Mouse (Mus musculus): ENCODE measurements at regions not wholly inside any gene's neighbourhood (a gene's known extent, or its start where the extent isn't known, plus 50 kb on each side); places are given as distances from the start of the nearest gene placed in this dataset.

DNA sequence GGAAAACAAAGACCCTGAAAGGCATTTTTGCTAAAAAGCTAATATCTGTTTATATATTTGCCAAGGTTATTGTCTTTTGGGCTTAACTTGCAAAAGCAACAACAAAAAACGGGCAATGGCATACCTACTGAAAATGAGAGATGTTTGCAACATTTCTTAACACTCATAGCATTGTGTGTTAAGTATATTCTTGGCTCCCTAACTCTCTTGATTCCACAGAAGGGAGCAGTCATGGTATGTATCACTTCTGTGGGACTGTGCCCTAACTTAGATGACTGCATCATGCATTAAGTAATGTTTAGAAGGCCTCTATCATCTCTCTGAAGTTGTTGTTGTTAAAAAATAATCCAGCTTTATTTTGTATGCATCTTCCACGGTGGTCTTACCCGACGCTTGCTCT is 67.5 kb upstream of the Ednrb start:
- Histone ChIP-seq H3K9ac (ENCODE audit: low read depth, low read length) (no peak overlapping the region), H3K4me1 (ENCODE audit: control insufficient read depth, low read depth, low read length) (no peaks in the 10 kb centered on the region), H3K27ac (ENCODE audit: low read length) (no peak overlapping the region), H3K4me3 (ENCODE audit: low read depth, low read length) (no peak overlapping the region), H3K36me3 (ENCODE audit: control insufficient read depth, insufficient read depth) (no peaks in the 10 kb centered on the region), H3K9me3 (replicated peaks; ENCODE audit: control insufficient read depth, low read length) (no peaks in the 10 kb centered on the region), H3K27me3 (ENCODE audit: control insufficient read depth, insufficient read depth, low read depth, low read length) (no peaks in the 10 kb centered on the region), H3K4me2 (ENCODE audit: low read depth, low read length) (no peak overlapping the region)
- ATAC-seq (ENCODE audit: low read depth): no peak
- 78% methylated on average over 4 of the region's 4 CpGs for WGBS (ENCODE audit: insufficient replicate concordance)

DNA sequence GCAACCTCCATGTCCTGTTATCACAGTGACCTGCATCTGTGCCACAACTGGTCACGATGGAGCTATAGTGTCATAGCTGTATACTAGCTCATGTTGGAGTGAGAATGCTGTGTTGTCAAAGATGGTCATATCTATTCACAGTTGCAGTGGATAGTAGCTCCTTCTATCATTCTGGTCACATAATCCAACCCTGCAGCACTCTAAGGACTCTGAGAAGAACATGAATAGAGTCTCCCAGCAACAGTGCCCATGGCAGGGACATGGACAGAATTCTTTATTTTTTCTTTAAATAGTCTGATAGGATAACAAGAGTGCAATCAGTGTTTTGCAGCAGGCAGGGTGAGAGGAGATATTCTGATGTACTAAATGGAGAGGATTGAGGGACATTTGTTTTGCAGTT is 67.1 kb upstream of the Ednrb start:
- H3K36me3 ChIP-seq (ENCODE audit: control insufficient read depth, insufficient read depth): no peaks in the 10 kb centered on the region
- no peak overlapping the region for H3K27ac ChIP-seq (ENCODE audit: low read length)
- no peak overlapping the region for H3K4me3 ChIP-seq (ENCODE audit: low read depth, low read length)
- no peaks in the 10 kb centered on the region for H3K27me3 ChIP-seq (ENCODE audit: control insufficient read depth, insufficient read depth, low read depth, low read length)
- WGBS (ENCODE audit: insufficient replicate concordance): 62% methylated on average over 1 of the region's 1 CpGs
- H3K4me2 ChIP-seq (ENCODE audit: low read depth, low read length): no peak overlapping the region
- no peaks in the 10 kb centered on the region for H3K4me1 ChIP-seq (ENCODE audit: control insufficient read depth, low read depth, low read length)
- H3K9me3 ChIP-seq (replicated peaks; ENCODE audit: control insufficient read depth, low read length): no peaks in the 10 kb centered on the region
- H3K9ac ChIP-seq (ENCODE audit: low read depth, low read length): no peak overlapping the region
- no peak for ATAC-seq (ENCODE audit: low read depth)

DNA sequence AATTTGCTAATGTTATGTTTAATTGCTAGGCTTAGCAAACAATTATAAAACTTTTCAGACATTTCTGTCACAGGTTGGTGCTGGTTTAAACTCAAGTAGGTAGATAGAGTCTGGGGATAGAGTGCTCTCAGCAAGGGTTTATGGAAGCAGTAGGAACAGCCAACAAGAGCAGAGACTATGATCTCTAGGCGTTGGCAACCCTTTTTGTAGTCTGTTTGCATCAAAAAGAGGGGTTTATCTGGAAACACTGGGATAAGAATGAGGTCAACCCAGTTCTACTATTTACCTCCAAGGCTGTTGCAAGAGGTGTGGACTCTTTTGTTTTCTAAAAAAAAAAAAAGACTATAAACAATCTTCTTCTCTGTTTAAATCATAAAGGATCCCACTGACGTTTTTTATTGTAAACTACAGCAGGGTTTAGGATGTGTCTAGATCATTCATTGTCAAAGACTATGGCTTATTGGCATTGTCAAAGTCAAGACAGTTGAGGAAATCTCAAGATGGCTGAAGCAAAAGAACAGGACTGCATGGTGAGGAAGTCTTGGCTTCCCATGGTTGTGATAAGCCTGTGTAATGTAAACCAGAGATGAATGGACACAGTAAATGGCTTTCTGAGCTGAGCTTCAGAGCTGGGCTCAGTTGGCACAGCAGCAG is 62.3 kb upstream of the Ednrb start:
- Histone ChIP-seq H3K4me3 (ENCODE audit: low read depth, low read length) (no peak overlapping the region), H3K27me3 (ENCODE audit: control insufficient read depth, insufficient read depth, low read depth, low read length) (no peaks in the 10 kb centered on the region), H3K4me1 (ENCODE audit: control insufficient read depth, low read depth, low read length) (no peaks in the 10 kb centered on the region), H3K9me3 (replicated peaks; ENCODE audit: control insufficient read depth, low read length) (no peaks in the 10 kb centered on the region), H3K36me3 (ENCODE audit: control insufficient read depth, insufficient read depth) (no peaks in the 10 kb centered on the region), H3K27ac (ENCODE audit: low read length) (no peak overlapping the region), H3K4me2 (ENCODE audit: low read depth, low read length) (no peak overlapping the region), H3K9ac (ENCODE audit: low read depth, low read length) (no peak overlapping the region)
- 44% methylated on average over 2 of the region's 2 CpGs for WGBS (ENCODE audit: insufficient replicate concordance)
- no peak for ATAC-seq (ENCODE audit: low read depth)

DNA sequence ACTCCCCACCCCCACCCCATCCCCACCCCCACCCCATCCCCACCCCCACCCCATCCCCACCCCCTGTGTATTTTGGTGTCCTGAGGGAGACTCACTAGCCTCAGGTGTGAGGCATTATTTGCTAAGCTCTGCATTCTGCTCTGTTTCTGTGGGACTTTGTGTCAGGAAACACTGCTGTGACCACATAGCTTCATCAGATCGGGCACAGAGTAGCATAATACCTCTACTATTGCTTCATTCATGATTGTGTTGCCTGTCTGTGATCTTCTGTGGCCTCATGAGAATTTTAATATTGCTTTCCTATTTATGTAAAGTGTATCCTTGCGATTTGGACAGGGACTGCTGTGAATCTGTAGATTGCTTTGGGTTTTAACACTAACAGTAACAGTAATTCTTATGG is 56.6 kb upstream of the Ednrb start:
- Histone ChIP-seq H3K9me3 (replicated peaks; ENCODE audit: control insufficient read depth, low read length) (no peaks in the 10 kb centered on the region), H3K4me3 (ENCODE audit: low read depth, low read length) (no peak overlapping the region), H3K27ac (ENCODE audit: low read length) (no peak overlapping the region), H3K36me3 (ENCODE audit: control insufficient read depth, insufficient read depth) (no peaks in the 10 kb centered on the region), H3K4me2 (ENCODE audit: low read depth, low read length) (no peak overlapping the region), H3K9ac (ENCODE audit: low read depth, low read length) (no peak overlapping the region), H3K4me1 (ENCODE audit: control insufficient read depth, low read depth, low read length) (no peaks in the 10 kb centered on the region), H3K27me3 (ENCODE audit: control insufficient read depth, insufficient read depth, low read depth, low read length) (no peaks in the 10 kb centered on the region)
- no peak for ATAC-seq (ENCODE audit: low read depth)
- 37% methylated on average over 2 of the region's 2 CpGs for WGBS (ENCODE audit: insufficient replicate concordance)

DNA sequence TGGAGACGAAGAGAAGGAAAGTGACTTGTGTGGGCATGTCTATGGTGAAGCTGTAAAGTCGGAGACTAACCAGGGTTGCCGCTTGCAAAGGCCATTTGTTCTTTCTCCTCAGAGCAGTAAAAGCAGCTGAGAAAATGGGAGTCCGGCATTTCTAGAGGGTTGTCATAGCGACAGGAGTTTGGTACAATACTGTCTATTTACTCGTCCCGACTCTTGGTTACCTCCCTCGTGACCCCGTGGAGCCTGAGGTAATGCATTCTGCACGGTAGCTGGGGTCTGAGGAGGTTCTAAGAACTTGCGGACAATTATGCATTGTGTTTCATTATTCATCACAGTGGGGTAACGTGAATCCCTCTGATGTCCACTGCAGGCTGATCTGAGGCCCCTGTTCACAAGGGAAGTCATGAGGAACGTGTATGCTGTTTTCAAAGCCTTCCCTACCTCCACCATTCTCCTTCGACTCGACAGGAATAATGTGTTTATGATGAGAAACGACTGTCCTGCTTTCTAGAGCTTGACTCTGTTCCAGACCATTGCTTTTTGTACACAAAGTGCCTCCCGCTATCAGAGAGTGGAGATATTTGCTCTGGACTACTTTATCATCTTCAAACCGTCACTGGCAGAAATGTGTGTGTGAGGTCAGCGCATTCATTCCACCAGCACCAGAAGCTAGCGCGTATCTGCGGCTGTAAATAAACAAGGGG is 55.1 kb upstream of the Ednrb start:
- H3K27me3 ChIP-seq (ENCODE audit: control insufficient read depth, insufficient read depth, low read depth, low read length): no peaks in the 10 kb centered on the region
- WGBS (ENCODE audit: insufficient replicate concordance): 29% methylated on average over 22 of the region's 22 CpGs
- no peak for ATAC-seq (ENCODE audit: low read depth)
- H3K9ac ChIP-seq (ENCODE audit: low read depth, low read length): no peak overlapping the region
- H3K4me3 ChIP-seq (ENCODE audit: low read depth, low read length): no peak overlapping the region
- no peaks in the 10 kb centered on the region for H3K9me3 ChIP-seq (replicated peaks; ENCODE audit: control insufficient read depth, low read length)
- no peaks in the 10 kb centered on the region for H3K36me3 ChIP-seq (ENCODE audit: control insufficient read depth, insufficient read depth)
- no peaks in the 10 kb centered on the region for H3K4me1 ChIP-seq (ENCODE audit: control insufficient read depth, low read depth, low read length)
- no peak overlapping the region for H3K27ac ChIP-seq (ENCODE audit: low read length)
- H3K4me2 ChIP-seq (ENCODE audit: low read depth, low read length): peak overlapping the region; percentile 24; the same call in 1 of the 2 replicates

DNA sequence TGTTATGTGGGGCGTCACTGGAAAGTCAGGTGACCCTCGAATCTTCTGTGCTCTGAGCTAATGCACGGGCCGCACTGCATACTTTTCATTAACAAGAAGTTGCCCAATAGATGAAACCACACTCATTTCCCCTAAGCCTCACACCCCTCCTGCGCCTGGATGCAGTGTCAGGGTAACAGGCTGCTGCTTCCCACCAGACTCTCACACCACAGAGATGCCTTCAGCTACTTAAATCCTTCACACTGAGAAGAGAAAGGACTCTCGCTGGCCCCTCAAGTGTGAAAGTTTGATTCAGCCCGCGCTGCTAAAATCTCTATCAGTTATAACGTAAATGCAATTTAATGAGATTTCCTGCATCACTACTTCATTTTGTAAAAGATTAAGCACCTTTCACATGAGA is 54.5 kb upstream of the Ednrb start:
- peak overlapping the region; percentile 24; the same call in 1 of the 2 replicates for H3K4me2 ChIP-seq (ENCODE audit: low read depth, low read length)
- no peaks in the 10 kb centered on the region for H3K36me3 ChIP-seq (ENCODE audit: control insufficient read depth, insufficient read depth)
- 13% methylated on average over 9 of the region's 9 CpGs for WGBS (ENCODE audit: insufficient replicate concordance)
- H3K27me3 ChIP-seq (ENCODE audit: control insufficient read depth, insufficient read depth, low read depth, low read length): no peaks in the 10 kb centered on the region
- H3K4me3 ChIP-seq (ENCODE audit: low read depth, low read length): no peak overlapping the region
- H3K27ac ChIP-seq (ENCODE audit: low read length): no peak overlapping the region
- no peaks in the 10 kb centered on the region for H3K4me1 ChIP-seq (ENCODE audit: control insufficient read depth, low read depth, low read length)
- ATAC-seq (ENCODE audit: low read depth): no peak
- H3K9ac ChIP-seq (ENCODE audit: low read depth, low read length): no peak overlapping the region
- no peaks in the 10 kb centered on the region for H3K9me3 ChIP-seq (replicated peaks; ENCODE audit: control insufficient read depth, low read length)

DNA sequence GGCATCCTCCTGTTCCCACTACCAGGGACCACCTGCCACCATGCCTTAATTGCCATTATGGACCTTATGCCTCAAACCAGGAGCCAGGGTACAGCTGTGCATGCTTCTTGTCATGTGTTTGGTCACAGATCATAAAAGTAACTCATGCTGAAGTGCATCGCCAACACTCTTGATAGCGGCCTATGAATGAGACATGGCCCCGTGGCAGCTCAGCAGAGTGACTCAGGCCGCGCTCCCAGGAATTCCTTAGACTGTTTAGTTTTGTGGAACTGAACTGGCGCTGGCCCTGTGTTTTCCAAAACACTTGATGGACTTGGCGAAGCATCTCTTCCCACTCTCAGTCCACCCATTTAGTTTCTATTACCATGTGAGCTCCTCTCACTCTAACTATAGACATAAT is 51.1 kb upstream of the Ednrb start:
- Histone ChIP-seq H3K27ac (ENCODE audit: low read length) (no peak overlapping the region), H3K27me3 (ENCODE audit: control insufficient read depth, insufficient read depth, low read depth, low read length) (no peaks in the 10 kb centered on the region), H3K4me2 (ENCODE audit: low read depth, low read length) (no peak overlapping the region), H3K9ac (ENCODE audit: low read depth, low read length) (no peak overlapping the region), H3K4me3 (ENCODE audit: low read depth, low read length) (no peak overlapping the region), H3K4me1 (ENCODE audit: control insufficient read depth, low read depth, low read length) (no peaks in the 10 kb centered on the region), H3K36me3 (ENCODE audit: control insufficient read depth, insufficient read depth) (no peaks in the 10 kb centered on the region), H3K9me3 (replicated peaks; ENCODE audit: control insufficient read depth, low read length) (no peaks in the 10 kb centered on the region)
- WGBS (ENCODE audit: insufficient replicate concordance): 80% methylated on average over 7 of the region's 7 CpGs
- no peak for ATAC-seq (ENCODE audit: low read depth)
